Mouse (Mus musculus) brain, embryonic 14.5 days (tissue): ENCODE measurements around the gene Dnmbp.

ENCODE experiments used
- CTCF ChIP-seq: fragments of 200-500 bp; IDR thresholded peaks from 2 replicates; pipeline ENCODE4 v1.5.1; 2012; ENCODE audit warnings: inconsistent platforms, mild to moderate bottlenecking, moderate library complexity, borderline replicate concordance; ENCODE audit not compliant: insufficient read depth, insufficient read length; ENCODE audit errors: extremely low read depth
- POLR2A ChIP-seq: fragments of 200-500 bp; IDR thresholded peaks from 2 replicates; pipeline ENCODE4 v1.6.1; 2012; ENCODE audit warnings: mild to moderate bottlenecking, inconsistent platforms, borderline replicate concordance; ENCODE audit not compliant: poor library complexity, insufficient read depth, insufficient read length, severe bottlenecking; ENCODE audit errors: extremely low read depth

DNA sequence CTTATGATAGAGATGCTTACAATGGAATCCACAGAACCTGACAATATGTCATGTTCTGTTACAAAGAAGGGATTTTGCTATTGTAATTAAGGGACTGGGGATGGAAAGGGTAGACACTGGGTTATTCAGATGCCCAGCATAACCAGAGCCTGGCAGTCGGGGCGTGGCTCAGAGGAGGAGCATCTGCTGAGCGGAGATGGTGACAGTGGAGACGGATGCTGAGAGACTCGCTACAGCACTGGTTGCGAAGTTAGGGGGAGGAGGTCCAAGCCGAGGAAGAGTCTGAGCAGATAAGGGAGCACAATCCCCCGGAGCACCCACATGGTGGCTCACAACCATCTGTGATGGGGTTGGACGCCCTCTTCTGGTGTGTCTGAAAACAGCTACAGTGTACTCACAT lies 96.8 kb downstream of the Dnmbp start:
- TF ChIP-seq CTCF: no peak
- no peak for TF ChIP-seq POLR2A
